Mouse (Mus musculus) embryo, embryonic 10 days (tissue): ENCODE measurements around the gene Hhex.

ENCODE experiments used
- DNase-seq: peaks from one replicate; pipeline ENCODE4 v3.0.0-alpha.2; 2015; ENCODE audit warnings: low spot score

Hhex gene

GRCm38 (mm10) chr19:37455528-37455927 lies 20.9 kb downstream of the Hhex start:
- no peak for DNase-seq

GRCm38 (mm10) chr19:37455961-37456360 lies 21.4 kb downstream of the Hhex start:
- no peak for DNase-seq

DNA sequence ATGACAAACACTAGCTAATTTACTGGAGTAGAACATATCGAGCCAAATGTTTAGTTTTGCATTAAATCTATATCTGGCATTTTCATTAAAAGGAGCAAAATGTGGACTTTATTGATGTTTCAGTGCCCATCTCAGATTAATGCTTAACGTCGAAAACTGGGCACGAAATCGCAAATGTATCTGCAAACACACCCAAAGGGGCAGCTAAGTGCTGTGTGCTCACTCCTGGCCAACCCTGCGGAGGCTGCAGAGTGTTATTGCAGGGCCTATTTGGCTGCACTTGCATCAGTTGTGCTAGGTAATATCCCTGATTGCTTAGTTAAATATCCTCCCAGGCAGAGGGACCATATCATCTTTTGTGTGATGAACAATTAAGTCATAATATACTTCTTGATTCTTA lies 23.4 kb downstream of the Hhex start:
- DNase-seq = no peak

DNA sequence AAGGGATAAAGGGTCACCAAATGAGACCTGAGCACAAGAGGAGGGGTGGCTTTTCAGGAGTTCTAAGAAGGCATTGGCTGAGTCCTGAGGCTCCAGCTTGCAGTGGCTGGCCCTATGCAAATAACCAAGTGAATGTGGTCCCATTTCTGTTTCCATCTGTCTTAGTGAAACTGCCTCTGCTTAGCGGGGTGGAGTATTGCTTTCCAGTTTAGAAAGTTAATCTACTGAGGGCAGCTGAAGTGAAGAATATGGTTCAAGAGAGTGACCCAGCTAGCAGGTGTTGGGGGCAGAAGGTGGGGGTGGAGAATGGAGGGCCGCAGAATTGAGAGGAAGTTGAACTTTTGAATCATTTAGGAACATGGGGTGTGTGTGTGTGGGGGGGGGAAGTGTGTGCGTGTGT lies 31.8 kb downstream of the Hhex start:
- DNase-seq = no peak

GRCm38 (mm10) chr19:37466978-37467377 lies 32.4 kb downstream of the Hhex start:
- no peak for DNase-seq

- DNase-seq = no peak
These were observed 34.4 kb downstream of the Hhex start for GRCm38 (mm10) chr19:37468841-37469566.

DNA sequence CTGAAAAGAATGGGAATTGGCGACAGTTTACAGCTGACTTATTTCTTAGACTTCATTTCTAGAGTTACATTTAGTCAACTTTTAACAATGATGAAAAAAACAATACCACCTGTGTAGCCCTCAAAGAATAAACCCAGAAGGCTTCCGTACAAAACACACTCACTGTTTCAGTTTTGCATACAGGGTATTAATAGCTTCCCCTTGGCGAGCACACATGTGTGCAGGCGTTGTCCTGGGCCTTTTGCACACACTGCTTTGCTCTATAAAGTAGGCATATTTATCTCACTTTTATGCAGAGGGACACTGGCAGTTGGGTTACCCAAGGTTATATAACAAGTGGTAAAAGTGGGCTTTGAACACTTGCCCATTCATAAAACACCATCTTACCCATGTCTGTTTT lies 37.1 kb downstream of the Hhex start:
- DNase-seq = no peak

GRCm38 (mm10) chr19:37472589-37472988 lies 38.0 kb downstream of the Hhex start:
- DNase-seq = no peak

DNA sequence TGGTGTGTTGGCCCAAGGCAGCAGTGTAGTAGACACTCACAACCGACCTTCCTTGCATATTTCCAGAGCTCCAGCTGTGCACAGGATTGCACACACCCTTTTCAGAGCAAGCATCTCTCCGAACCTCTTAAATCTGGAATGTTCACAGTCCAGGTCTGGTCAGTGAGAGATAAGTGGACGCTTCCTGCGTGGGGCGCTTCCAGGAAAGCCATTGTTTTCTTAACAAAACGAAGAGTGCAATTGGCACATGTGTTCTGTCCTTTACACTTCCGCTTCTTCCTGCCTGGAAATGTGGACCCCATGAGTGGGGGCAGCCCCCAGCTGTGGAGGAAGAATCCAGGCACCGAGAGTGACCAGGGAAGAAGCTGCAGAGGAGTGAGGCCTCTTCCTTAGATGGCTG lies 47.1 kb downstream of the Hhex start:
- no peak for DNase-seq

GRCm38 (mm10) chr19:37482556-37483187 lies 48.1 kb downstream of the Hhex start:
- DNase-seq = no peak

DNA sequence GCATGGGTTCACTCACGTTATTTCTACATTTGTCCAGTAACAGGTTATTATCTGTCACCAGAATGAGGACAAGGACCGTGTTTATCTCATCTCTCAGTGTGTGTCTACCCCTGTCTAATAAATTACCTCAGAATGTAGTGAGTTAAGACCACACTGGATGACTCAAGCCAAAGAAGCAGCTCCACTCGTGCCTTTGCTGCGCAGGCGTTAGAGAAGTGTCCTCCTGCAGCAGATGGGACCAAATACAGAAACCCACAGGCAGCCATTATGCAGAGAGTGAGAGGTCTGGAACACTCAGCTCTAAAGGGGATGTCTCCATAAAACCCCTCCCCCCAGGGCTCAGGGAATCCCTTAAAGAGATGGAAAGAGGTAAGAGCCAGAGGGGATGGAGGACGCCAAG lies 50.2 kb downstream of the Hhex start:
- no peak for DNase-seq

DNA sequence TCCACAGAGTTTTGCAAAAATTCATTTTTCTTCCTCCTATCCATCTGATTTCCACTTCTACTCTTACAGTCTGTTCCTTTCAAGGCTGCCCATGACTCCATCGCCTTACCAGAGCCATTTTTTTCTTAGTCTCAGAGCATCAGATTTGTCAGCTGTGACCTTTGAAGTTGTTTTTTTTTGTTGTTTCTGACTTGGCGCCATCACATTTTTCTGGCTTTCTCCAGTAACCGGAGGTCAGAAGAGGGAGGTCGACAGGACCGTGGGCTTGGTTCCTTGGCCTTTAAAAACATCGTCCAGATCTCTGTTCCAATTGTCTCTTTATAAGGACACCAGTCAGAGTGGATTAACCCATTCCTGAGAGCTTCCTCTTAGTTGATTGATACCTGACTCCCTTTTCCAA lies 52.2 kb downstream of the Hhex start:
- no peak for DNase-seq

- no peak for DNase-seq
These were observed 53.3 kb downstream of the Hhex start for GRCm38 (mm10) chr19:37487811-37488475.

DNA sequence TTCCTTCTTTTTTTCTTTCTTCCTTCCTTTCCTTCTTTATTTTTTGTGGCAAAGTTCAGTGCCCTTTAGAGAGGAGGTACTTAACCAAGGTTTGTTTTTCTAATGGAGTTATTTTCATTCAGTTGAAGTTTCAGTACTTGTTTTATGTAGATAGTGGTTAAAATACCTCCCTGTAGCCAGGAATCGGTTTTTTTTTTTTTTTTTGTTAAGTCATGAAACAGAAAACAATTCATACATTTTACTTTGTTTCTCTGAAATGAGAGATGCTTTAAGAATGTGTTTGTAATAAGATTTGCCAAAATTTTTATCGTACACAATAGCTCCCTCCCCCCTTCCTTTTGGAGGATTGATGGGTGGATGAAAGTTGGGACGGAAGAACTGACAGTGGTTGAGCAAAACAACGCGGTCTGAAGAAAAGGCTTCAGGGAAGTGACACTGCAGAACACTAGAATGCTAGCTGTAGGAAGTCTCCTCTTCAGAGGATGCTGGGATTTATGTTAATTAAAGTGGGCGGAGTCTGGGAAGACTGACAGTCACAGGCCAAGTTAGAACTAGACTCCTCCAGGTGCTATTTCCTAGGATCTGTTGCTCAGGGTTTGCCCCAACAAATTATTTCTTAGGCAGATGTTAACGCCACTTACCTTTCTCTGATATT lies 54.1 kb downstream of the Hhex start:
- DNase-seq = no peak
